Mouse (Mus musculus) olfactory bulb, adult 2 months (tissue): ENCODE measurements around the gene Ufc1. TPM values are rescaled to one million over a fixed set of nuclear protein-coding genes. Genes with fewer than 3 reads are reported as not detected.

Source experiments
- H3K27ac ChIP-seq: fragments of 200-500 bp; 2 replicates; pipeline ENCODE4 v1.5.1; 2012; ENCODE audit warnings: low read depth, low read length; ENCODE audit not compliant: insufficient read depth
- H3K4me1 ChIP-seq: fragments of 200-500 bp; 2 replicates; pipeline ENCODE4 v1.6.1; 2012; ENCODE audit warnings: low read length; ENCODE audit not compliant: control insufficient read depth, insufficient read depth
- H3K4me3 ChIP-seq: fragments of 200-500 bp; 2 replicates; pipeline ENCODE4 v1.5.1; 2012; ENCODE audit warnings: mild to moderate bottlenecking, low read depth, low read length, moderate library complexity; ENCODE audit not compliant: insufficient read depth
- CTCF ChIP-seq: fragments of 200-500 bp; IDR thresholded peaks from 2 replicates; pipeline ENCODE4 v1.5.1; 2012; ENCODE audit warnings: low read depth, mild to moderate bottlenecking, low read length, moderate library complexity; ENCODE audit not compliant: insufficient read depth
- POLR2A ChIP-seq: fragments of 200-500 bp; IDR thresholded peaks from 2 replicates; pipeline ENCODE4 v1.6.1; 2012; ENCODE audit warnings: mild to moderate bottlenecking, low read depth, low read length, moderate library complexity; ENCODE audit not compliant: insufficient read depth
- WGBS: fragments of 180-500 bp; shearing (Covaris S2); methylation state at CpG from one replicate; pipeline ENCODE4 v1.1.7; 2018; 5-methylcytosine and 5-hydroxymethylcytosine counted together
- polyA plus RNA-seq: library from polyadenylated mRNA; stranded (reverse); fragments of >200 nt; gene quantifications from 2 replicates; pipeline ENCODE4 v1.2.4, GENCODE M21; 2012; ENCODE audit warnings: low replicate concordance; ENCODE audit not compliant: missing spikeins, insufficient read depth, insufficient read length

Gene Ufc1
- polyA plus RNA-seq, 1 experiment: not detected

DNA sequence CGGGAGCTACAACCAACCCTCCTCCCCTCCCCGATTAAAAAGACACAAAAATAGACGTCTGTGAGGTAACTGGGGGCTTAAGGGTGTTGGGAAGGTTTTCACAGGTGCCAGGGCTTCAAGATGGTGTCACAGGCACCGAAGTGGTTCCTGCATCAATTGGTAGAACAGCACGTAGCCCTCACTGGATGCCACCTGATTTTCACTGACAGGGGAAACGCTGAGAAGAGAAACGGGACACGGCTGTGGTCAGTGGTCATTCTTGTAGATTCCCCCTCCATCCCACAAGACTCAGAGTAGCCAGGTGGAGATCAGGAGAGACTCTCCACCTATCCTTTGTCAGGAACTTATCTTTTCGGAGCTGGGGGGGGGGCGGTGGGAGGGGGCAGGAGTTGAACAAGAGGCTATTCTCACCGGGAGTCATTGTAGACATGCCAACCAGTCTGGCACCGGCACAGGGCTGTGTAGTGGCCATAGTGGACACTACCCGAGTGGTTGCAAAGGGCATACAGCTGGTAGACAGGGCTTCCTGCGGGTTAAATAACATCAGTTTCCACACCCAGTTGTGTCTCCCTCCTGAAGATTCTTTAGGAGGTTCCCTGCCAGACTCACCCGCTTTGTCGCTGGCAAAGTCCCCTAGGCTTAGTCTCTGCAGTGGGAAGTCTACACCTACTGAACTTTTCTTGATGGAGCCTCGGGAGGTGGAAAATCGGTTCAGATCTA lies 12.6 kb downstream of the Ufc1 start:
- TF ChIP-seq CTCF: no peak
- no peak for TF ChIP-seq POLR2A
- Histone ChIP-seq H3K27ac (no peak overlapping the region), H3K4me1 (peaks cover 29% of the 10 kb centered on the region), H3K4me3 (no peak overlapping the region)
- 69% methylated on average over 18 of the region's 18 CpGs for WGBS

- under 1% methylated on average over 10 of the region's 10 CpGs for WGBS
- TF ChIP-seq CTCF (peak; percentile 49), POLR2A (no peak)
- peaks cover 26% of the 10 kb centered on the region for H3K4me1 ChIP-seq
- peak overlapping the region; percentile 45 for H3K27ac ChIP-seq
- H3K4me3 ChIP-seq: peak overlapping the region; percentile 66
Observed at GRCm38 (mm10) chr1:171281528-171281923, 13.3 kb downstream of the Ufc1 start.

- WGBS: under 1% methylated on average over 26 of the region's 26 CpGs
- Histone ChIP-seq H3K4me1 (peaks cover 22% of the 10 kb centered on the region), H3K27ac (peak within 1 kb of the TSS; percentile 45), H3K4me3 (peak within 1 kb of the TSS; percentile 82)
- no peak for TF ChIP-seq CTCF
- peak; percentile 18; the same call in 1 of the 2 replicates for TF ChIP-seq POLR2A
Observed at GRCm38 (mm10) chr1:171280916-171281527, 13.8 kb downstream of the Ufc1 start, which contains the start of gene Ppox. Gene Ppox (minus strand): TSS chr1:171281186.

DNA sequence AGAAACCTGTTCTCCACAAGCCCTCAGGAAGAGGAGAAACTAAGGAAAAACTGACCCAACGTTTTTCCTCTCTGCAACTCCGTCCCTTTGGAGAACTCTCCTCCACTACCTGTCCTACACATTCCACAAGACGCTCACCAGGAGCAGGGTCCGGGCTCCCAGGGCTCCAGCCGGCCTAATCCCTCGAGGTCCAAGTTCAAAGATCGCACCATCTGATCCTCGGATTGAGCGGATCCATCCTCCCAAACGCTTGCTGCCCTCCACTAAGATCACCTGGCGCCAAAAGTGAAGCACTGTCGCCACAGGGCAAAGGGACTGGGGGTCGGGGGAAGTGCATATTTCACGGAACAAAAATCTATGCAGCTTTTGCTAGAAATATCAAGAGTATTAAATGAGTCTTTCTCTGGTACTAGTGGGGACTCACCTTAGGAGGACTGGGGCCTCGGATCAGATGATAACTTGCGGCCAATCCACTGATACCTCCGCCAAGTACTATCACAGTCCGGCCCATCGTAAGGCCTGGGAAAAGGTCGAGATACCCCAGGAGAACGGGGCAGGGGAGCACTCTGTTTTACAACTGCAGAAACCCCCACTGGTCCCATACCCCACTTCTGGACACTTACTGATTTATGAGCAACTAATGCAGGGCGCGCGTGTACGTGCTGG lies 14.4 kb downstream of the Ufc1 start:
- WGBS: 2% methylated on average over 25 of the region's 25 CpGs
- Histone ChIP-seq H3K27ac (no peak overlapping the region), H3K4me1 (peaks cover 22% of the 10 kb centered on the region), H3K4me3 (peak overlapping the region; percentile 82)
- no peak for TF ChIP-seq POLR2A
- TF ChIP-seq CTCF: no peak

DNA sequence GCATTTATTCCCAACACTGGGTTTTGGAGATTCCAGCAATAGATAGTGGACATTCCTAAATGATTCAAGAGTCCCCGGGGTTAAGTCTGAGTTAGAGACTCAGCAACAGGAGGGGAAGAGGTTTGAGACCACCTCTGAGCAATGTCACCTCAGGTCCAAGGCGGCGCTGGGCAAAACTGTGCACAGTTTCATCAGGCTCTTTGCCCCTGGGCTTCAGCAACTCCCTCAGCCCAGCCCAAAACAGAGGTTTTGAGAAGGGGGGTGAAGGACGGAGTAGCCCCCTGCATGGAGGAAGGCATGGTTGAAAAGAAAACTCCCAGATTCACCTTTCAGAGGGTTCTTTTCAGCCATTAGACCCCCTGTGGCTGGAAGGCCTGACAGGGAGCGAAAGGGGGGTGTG lies 15.1 kb downstream of the Ufc1 start:
- WGBS: 60% methylated on average over 5 of the region's 5 CpGs
- H3K27ac ChIP-seq: no peak overlapping the region
- H3K4me3 ChIP-seq: no peak overlapping the region
- no peak for TF ChIP-seq POLR2A
- no peak for TF ChIP-seq CTCF
- peaks cover 17% of the 10 kb centered on the region for H3K4me1 ChIP-seq

DNA sequence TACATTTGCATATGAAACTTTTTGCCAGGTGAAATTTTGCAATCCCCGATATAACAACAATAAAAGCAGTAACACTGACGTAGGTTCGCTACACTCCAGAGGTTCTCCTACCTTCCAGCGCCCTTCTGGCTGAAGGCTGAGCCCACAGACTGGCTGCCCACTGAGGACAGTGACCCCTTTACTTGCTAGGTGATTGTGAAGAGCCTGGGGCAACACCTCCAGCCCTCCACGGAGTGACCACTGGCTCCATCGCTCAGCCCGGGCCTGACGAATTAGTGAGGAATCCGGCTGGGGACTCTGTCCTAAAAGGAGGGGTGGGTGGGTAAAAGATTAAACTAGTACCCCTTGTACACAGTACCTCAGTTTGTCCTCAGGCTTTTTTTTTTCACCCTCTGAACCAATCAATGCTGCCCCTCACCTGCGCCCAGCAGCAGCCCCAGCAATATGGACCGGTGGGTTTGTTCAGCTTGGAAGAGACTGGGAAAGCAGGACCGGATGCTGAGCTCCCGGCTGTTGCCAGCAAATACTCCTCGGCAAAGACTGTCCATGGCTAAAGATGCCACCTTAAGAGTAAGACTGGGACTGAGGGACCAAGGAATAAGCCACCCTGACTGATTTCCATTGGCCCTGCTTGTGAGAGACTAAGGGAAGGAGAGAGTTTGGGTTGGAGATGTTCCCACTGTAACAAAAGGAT lies 15.7 kb downstream of the Ufc1 start:
- Histone ChIP-seq H3K4me3 (no peak overlapping the region), H3K4me1 (peaks cover 13% of the 10 kb centered on the region), H3K27ac (no peak overlapping the region)
- 87% methylated on average over 14 of the region's 14 CpGs for WGBS
- no peak for TF ChIP-seq CTCF
- no peak for TF ChIP-seq POLR2A

DNA sequence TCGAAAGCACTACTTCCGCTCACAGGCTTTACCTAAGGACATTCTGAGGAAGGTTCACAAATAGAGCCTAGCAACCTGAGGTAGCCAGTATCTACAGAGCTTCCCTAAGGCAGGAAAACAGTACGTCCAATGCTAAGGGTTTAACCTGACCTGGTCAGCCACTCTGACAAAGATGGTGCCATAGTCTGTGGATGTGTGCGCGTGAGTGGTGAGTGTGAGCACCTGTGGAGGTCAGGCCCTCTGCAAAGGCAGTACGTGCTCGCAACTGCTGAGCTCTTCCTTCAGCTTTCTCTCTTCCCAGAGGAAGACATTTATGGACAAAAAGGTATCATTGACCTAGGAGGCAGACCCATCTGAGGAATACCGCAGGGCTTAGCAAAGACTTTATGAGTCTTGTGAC lies 16.4 kb downstream of the Ufc1 start:
- peaks cover 13% of the 10 kb centered on the region for H3K4me1 ChIP-seq
- no peak overlapping the region for H3K27ac ChIP-seq
- WGBS: 97% methylated on average over 8 of the region's 8 CpGs
- H3K4me3 ChIP-seq: no peak overlapping the region
- no peak for TF ChIP-seq POLR2A

DNA sequence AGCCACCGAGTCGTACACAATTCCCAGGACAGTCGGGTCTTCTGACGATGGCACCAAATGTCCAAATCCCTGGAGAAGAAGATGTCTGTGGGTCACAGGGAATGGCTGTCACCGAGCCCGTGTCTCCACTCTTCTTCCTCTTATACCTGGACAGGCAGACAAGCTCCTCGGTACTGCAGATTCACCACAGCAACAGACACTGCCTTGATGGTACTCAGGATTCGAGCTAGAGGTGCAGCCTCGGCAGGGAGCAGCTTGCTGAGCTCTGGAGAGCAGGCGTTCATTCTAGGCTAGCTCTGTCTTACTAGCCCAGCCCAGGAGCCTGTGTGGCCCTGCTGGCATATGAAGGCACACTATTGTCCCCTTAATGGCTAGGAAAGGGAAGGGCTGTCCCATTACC lies 17.1 kb downstream of the Ufc1 start:
- 89% methylated on average over 10 of the region's 10 CpGs for WGBS
- no peak overlapping the region for H3K4me3 ChIP-seq
- H3K27ac ChIP-seq: no peak overlapping the region
- no peak for TF ChIP-seq CTCF
- no peak for TF ChIP-seq POLR2A
- H3K4me1 ChIP-seq: peaks cover 13% of the 10 kb centered on the region

GRCm38 (mm10) chr1:171276110-171276748 lies 18.6 kb downstream of the Ufc1 start:
- WGBS: 85% methylated on average over 14 of the region's 14 CpGs
- TF ChIP-seq POLR2A (no peak), CTCF (no peak)

More at GRCm38 (mm10) chr1:171276110-171276748, 18.6 kb downstream of the Ufc1 start:
- H3K4me1 ChIP-seq: peaks cover 11% of the 10 kb centered on the region
- H3K27ac ChIP-seq: no peak overlapping the region
- no peak overlapping the region for H3K4me3 ChIP-seq
